Mouse (Mus musculus) B cell, adult 2 months (primary cell): ENCODE measurements around the gene Gp9.
A peak's percentile ranks its signal among the peaks of the same experiment; 100 is the strongest.

Experiments
- DNase-seq, 2 experiments: peaks; one replicate each; pipeline ENCODE4 v3.0.0; 2022

The Gp9 gene

DNA sequence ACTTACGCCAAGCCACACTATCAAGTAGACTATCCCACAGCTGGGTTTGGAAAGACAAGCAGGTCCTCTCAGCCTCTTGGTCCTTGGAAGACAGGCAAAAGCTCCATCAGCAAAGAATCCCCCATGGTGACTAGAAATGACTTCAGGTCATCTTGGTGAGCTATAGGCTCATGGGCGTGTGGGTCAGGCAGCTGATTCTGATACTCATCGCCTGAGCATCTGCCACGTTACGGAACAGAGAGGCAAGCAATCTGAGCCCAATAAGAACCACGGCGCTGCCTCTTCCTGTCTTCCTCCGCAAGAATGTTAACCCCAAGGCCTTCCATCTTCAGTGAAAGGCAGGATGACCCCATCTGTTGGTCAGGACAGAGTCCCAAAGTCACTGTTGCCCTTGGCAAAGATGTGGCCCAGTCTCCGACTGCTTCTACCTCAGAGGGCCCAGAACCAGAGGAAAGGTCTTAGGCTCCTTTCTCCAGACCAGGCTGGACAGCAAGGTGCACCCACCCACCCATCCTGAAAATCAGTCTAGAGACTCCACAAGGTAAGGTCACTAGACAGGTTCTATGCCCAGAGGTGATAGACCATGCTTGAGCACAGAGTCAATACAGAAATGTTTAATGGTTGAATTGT, 10.5 kb downstream of the Gp9 start:
- no peak for DNase-seq

DNA sequence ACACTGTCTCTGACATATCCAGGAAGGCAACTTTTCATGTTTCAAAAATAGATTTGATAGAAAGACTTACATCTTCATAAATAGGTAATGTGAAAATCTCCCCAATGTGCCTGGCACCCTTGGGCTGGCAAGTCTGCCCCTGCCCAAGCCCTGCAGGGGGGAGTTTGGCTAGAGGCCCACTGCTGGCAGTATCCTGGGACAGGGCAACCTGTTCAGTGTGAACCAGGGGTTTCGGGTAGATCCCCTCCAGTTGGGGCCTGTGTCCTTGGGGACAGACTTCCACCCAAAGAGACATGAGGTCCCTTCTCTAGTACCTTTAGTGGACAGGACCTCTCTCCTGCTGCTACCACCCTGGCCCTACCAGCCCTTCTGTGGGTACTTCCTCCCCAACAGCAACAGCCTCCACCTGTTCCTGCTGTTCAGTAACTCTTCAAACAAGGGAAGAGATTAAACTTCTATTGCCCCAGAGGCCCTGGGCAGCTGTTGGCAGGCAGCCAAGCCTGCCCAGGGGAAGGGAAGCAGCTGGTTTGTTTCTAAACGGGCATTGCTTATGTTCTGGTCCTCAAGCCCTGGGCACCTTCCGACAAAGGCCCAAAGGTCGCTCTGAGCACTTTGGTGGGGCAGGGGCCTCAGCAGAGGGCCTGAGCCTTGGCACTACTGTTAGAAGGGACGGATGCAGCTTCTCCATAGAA, 11.2 kb downstream of the Gp9 start:
- peak in 1 of 2 experiments; percentile 17 for DNase-seq

DNA sequence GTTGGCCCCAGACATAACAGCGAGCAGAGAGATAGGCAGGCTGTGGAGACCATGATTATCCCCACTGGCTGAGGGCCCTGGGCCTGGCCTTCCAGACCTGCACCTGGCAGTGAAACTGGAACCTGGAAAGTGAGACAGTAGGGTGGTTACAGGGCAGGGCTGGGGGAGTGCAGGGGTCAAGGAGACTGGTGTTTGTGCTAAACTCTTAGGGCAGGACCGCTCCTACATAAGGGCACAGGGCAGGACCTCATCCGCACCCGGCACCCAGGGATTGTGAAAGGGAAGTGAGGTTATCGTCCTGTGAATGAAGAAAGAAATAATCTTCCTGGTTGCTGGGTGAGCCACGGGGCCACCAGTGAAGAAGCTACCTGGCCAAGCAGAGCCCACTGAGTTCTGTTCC, 11.9 kb downstream of the Gp9 start:
- no peak for DNase-seq

DNA sequence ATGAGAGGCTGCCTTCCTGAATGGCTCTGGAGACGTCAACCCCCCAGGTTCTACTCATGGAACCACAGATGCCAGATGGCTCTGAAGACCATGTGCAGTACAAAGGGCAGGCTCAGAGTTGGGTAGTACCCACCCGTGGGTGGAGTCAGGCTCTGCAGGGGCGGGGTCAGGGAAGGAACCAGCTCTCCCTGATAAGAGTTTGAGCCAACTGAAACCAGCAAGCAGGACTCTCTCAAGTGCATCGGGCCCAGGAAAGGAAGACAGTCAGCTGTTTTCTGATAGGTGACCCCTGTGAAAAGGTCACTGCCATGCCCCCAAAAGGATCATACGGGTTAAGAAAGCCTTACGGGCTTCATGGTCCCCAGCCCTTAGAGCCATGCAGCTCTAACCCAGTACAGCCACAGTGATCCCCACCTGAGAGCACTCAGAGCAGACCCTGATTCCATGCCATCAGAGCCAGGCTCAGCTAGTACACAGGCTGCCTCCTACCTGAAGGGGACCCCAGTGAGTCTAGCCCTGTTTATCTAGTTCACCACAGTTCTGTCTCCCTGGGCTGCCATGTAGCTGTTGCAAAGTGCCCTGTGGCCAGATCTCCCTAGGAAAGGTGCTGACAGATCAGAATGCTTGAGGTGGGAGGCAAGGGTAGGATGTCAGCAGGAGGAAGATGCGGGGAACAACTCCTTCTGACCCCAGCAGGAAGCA, 13.1 kb downstream of the Gp9 start:
- DNase-seq: peak; percentile 37 to 42

DNA sequence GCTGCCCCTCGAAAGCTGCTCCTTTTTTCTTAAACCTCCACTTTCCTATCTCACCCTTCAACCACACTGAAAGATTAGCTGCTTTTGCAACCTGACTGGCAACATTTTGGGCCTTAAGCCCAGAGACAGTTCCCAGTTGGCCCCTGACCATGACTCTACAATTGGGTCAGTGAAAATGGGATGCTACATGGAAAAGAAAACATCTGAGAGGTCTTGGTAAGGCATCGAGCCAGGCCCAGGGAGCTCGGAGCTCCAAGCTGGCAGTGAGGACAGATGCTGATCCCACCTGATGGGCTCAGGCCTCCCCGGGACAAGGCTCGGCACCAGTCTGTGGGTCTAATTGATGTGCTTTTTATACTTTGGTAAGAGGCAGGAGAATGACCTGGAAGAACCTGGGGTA, 14.0 kb downstream of the Gp9 start:
- no peak for DNase-seq

DNA sequence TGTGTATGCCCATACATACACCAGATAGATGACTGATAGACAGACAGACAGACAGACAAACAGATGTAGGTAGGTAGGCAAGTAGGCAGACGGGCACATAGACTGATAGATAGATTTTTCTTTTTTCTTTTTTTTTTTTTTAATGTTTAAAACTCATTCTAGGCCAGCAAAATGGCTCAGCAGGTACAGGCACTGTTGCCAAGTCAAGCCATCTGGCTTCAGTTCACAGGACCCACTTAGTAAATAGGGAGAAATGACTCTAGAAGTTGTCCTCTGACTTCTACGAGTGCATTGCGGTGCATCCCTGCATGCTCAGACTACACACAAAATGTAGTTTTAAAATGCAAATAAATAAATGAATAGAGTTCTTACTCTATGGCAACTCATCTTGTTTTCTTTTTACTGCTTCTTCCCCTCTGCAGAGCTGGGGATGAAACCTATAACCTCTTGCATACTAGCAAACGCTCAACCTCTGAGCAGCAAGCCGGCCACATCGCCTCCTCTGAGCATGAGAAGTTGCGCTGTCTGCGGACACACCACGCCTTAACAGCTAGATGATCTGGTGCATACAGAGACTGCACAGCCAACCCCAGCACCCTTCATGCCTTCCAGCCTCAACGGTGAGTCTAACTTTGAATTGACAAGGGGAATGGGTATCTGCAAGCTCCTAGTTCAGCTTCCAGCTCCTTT, 16.1 kb downstream of the Gp9 start:
- DNase-seq: no peak

DNA sequence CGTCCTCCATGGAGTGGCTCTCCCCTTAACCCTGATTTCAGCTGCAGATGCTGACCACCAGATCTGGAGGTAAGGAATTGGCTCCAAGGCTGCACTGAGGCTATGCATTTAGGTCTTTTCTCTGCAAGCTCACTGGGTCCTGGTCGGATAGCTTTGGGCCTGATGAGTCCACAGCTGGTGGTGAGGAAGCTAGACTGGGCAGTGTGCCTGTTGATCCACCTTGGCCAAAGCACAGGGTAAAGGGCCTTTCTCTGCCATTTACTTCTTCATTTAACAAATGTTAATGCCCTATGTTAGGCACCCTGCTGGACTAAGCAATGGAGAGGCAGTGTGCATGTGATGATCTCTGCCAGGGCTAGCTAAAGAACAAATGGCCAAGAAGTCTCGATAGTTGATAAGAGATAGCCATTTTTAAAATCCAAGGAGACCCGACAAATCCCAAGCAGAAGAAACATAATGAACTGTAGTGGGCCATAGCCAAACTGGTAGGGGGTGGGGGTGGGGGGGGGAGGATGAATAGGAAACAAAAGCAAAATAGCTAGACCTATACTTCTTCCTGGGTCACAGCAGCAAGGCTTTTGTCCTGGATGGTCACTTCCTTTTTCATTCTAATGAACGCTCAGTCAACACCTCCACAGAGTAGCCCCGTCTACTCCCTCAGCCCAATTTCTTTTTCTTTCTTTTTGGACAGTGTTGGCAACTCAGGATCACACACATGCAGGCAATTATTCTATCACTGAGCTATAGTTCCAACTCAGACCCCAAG, 17.7 kb downstream of the Gp9 start:
- no peak for DNase-seq

DNA sequence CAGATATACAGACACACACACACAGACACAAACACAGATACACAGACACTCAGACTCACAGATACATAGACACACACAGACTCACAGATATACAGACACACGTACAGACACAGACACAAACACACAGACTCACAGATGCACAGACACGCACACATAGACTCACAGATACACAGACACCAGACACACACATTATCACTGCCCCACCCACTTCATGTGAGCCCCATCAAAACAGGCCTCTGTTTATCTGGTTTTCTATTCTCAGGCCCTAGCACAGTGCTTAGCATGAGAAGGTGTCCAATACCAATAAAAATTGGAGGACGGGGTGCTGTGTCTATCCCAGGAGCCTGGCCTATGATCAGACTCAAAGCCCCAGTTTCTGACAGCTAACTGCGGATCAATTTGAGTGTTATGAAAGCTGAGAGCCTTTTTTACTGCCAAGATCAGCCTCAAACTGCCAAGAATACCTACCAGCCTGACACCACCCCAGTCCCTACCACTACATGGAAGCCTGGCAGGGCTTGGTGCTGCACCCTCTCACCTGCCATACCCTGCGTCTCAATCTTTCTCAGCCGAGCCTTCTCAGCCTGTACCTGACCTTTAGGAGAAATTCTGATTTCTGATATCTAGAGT, 18.5 kb downstream of the Gp9 start:
- no peak for DNase-seq

DNA sequence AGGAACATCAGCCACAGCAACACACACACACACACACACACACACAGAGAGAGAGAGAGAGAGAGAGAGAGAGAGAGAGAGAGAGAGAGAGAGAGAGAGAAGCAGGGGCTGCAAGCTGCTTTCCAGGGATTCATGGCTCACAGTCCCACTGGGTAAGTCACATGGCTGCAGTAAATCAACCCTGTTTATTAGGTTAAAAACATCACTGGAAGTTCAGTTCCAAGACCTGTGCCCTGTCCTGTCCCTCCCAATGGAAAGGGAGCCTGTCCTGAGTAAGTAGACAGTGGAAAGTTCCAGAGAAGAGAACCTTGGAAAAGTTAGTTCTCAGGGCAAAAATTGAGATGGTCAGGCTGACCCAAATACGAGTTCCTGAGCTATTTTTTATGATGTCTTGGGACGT, 19.4 kb downstream of the Gp9 start:
- DNase-seq: no peak

DNA sequence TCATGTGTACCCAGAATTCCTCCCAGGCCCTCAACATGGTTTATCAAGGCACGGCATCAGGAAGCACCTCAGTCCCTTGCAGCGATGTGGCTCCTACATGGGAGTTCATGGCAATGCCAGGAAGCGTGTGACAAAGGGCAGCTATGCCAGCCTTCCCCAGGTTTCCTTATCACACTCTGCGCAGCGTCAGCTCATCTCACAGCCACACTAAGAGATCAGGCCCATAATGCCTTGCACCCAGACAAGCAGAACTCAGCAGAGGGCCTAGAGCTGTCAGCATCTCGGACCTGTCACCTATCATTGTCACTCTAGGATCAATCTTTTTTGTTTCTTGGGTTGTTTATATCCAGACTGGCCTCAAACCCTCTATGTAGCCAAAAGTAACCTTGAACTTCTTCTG, 21.7 kb downstream of the Gp9 start:
- no peak for DNase-seq

DNA sequence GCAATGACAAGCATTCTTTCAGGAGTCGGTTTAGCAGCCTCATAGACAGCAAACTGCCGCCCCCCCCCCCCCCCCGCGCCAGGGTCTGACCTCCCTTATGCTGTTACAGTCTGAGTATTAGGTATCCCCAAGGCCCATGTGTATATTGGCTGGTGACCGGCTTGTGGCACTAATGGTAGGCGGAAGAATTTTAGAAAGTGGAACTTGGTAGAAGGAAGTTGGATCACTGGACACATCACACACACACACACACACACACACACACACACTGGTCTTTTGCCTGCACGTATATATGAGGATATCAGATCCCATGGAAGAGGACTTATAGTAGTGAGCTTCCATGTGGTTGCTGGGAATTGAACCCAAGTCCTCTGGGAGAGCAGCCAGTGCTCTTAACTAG, 24.6 kb downstream of the Gp9 start:
- no peak for DNase-seq

DNA sequence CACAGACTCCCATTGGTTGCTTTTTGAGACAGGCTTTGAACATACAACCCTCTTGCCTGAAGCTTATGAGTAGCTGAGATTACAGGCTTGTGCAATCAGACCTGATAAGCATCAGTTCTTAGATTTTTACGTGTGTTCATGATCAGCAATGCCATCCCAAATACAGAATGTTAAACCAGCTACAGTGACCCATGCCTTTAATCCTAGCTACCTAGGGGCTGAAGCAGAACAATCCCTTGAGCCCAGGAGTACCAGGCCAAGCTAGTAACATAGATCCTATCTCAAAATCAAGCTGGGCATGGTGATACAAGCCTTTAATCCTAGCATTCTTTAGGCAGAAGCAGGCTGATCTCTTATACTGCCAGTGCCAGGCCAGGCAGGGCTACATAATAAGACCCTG, 26.2 kb downstream of the Gp9 start:
- no peak for DNase-seq

DNA sequence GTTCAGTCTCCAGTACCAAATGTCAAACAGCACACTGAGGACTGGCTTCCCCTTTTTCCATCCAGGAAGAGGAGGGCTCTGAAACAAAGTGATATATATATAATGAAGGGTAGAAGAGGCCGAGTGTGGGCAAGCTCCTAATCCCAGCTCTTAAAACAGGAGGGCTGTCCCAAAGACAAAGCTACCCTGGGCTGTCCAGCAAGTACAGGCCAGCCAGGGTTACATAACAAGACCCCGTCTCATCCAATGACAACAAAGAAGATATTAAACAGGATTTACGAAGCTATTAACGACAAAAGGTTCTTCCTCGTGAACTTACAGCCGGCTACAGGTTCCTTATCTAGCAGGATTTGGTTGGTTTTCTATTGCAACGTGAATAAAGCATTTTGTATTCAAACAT, 27.0 kb downstream of the Gp9 start:
- no peak for DNase-seq

DNA sequence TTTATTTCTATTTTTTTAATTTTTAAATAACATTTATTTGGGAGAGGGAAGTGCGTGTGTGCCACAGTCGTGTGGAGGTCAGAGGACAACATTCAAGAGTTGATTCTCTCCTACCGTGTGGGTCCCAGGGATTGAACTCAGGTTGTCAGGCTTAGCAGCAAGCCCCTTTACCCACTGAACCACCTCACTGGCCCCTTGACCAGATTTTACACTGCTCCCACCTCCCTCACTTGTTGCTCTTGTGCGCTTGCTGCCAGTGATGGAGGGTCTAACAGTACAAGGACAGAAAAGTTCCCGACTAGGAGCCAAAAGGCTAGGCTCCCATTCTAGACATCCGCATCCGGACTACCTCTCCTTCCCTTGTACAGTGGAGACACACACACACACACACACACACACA, 27.6 kb downstream of the Gp9 start:
- no peak for DNase-seq

DNA sequence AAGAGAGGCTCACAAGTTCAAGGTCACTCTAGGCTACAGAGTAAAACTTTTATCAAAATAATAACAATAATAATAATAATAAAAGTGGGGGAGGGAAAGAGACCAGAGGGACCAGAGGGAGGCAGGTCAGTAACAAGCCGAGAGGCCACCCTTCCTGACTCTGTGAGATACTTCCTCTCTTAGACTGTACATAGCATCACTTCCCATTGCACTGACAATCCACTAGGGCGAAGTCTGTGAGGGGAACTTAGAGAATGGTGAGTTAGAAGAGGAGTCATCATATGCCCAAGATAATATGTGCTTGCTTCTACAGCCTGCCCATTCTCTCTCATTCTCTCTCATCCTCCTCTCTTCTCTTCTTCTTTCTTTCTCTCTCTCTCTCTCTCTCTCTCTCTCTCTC, 28.2 kb downstream of the Gp9 start:
- peak; percentile 43 to 57 for DNase-seq

DNA sequence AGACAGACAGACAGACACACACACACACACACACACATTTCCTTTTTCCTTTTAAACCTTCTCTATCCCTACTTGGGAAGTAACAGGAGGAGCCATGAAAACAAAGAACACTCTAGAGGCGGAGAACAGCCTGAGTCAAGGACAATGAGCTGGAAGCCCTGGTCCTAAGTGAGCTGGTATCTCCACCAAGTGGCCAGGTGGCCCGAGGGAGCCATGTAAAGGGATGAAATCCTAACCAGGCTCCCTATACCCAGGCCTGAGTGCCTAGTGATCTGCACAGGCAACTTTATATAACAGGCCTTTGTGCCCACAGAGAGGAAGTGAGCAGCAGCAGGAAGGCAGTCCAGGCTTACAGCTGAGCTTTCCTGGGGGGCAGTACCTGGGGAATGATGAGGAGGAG, 29.0 kb downstream of the Gp9 start:
- DNase-seq: peak in 1 of 2 experiments; percentile 15

DNA sequence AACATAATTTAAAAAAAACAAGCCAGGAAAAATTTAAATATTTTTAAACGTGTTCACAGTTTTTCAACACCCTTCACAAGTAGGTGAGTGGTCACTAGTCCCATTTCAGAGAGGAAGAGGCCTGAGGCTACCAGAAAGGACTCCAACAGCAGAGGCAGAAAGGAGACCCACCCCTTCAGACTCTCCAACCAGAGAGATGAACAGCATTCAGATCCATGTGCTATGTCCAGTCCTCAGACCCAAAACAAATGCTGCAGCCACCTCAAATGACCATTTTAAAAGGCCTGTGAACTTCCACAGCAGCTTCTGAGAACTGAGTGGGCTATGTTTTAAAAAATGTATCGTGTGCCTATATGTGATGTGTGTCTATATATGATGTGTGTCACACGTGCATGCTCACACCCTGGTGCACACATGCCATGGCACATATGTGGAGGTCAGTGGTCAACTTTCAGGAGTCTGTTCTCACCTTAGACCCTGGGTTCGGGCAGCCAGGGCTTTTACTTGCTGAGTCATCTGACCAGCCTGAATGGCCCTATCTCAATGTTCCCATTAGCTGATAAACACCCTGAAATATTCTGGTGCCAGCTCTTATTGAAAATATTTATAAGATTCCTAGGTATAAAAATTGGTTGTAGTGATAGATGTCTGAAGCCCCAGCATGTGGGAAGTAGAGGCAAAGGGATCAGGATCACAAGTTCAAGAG, 30.0 kb downstream of the Gp9 start:
- no peak for DNase-seq

DNA sequence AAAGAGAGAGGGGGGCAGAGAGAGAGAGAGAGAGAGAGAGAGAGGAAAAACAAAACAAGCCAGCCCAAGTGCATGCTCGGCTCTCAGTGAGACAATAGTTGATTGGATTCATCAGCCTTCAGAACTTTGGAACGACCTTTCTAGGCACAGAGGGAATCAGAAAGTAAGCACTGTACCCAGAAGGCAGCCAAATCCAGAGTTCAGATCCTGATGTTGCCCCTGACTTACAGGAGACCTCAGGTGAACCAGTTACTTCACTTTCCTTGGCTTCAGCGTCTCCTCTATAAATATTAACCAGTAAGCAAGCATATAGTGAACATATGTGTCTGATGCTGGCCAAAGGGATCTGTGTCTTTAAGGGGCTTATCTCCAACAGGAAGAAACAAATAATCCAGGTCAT, 30.6 kb downstream of the Gp9 start:
- DNase-seq: no peak

DNA sequence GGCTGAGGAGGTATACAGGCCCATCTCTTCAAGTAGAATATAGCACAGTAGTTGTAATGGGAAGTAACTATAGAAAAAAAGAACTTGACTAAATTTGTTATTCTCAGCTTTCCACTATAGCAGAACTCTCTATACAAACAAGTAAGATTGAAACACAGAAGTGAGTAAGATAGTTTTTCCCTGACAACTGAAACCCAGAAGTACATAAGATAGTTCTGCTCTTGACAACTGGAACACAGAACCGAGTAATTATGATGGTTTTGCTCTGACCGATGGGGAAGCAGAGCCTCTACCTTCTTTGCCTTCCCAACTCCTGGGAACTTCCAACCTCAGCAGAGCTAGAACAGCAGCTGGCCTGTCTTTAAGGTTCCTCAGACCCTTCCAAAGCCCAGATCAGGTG, 31.3 kb downstream of the Gp9 start:
- DNase-seq: no peak

DNA sequence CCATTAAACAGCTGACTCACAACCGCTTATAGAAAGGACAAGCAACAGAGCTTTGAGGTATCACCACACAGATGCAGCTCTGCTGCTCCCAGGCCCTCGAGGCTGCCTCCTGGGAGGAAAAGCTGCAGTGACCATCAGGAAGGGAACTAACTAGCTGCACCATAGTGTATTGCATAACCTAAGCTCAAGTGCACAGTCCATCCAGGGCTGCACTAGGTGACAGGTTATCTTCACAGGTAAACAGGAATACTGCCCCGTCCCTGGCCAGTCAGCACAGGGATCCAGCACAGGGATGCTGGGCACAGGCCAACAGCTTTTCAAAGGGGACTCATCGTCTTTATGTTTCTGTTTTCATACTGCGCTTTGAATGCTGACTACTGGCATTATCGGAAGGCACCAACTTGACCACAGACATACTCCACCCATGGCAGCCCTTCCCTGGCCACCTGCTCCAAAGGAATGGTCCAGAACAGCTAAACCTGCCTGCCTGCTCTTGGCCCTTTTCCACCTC, 31.8 kb downstream of the Gp9 start:
- peak; percentile 12 to 14 for DNase-seq

DNA sequence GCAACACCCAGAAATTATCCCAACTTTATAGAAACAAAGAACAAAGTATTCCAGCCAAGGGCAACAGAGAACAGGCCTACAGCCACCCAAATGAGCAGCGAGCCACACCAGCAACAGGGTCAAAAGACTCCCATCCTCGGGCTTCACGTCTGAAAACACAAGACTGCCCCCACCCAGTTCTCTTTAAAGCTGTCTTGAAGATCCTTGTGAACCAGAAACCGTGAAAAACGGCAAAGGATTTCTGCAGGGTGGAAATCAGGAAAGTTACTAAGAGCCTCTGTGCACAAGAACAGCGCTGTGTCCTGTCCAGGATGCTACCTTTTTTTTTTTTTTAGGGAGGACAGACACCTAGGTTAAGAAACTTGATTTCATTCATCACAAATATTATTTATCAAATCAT, 32.4 kb downstream of the Gp9 start:
- peak in 1 of 2 experiments; percentile 32 for DNase-seq
